ENCODE assay signal across 12 mouse cellular contexts in the genomic region with DNA sequence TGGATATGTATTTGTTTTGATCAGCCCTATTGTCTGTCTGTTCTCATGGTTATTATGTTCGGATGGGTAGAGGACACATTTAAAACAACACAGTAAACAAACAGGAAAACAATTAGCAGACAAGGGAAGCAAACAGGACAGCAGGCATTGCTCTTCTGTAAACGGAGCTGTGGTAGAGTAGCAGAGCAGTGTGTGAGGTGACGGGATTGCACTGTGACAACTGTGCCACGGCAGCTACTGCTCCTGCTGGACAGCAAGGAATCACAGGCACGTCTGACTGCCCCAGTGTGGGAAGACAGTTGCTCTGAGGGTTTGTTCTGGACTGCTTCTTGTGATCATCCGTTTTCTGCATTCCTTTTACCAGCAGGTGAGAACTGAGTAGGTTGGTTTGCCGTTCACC.
A peak's percentile ranks its signal among the peaks of the same experiment; 100 is the strongest.
DNase-seq lines count a peak whose midpoint lies in the region; ATAC-seq lines count a peak whose summit lies in the region.
"Had no signal": no experiment of that assay in that cellular context is flagged by ENCODE, and none has a peak within 500 bp of the region (broad histone marks: within the 10 kb centered on the region; RNA-seq: fewer than 3 reads in every experiment).

No protein-coding gene starts in this region.

- H3K36me3 ChIP-seq in forebrain, embryonic 16.5 days (ENCODE audit: control insufficient read depth, insufficient read depth), result no peaks in the 10 kb centered on the region
- no peaks in the 10 kb centered on the region for H3K36me3 ChIP-seq in forebrain, embryonic 11.5 days (ENCODE audit: control insufficient read depth, insufficient read depth, low read length)
- H3K36me3 ChIP-seq in kidney, embryonic 15.5 days, result no peaks in the 10 kb centered on the region
- H3K36me3 ChIP-seq in midbrain, embryonic 13.5 days, result no peaks in the 10 kb centered on the region
- no peaks in the 10 kb centered on the region for H3K36me3 ChIP-seq in midbrain, embryonic 16.5 days (ENCODE audit: control insufficient read depth, insufficient read depth, low read length)
- no peaks in the 10 kb centered on the region for H3K36me3 ChIP-seq in neural tube, embryonic 14.5 days (ENCODE audit: control insufficient read depth, insufficient read depth, low read length)
- H3K36me3 ChIP-seq: embryonic facial prominence, embryonic 12.5 days; heart, embryonic 12.5 days; limb, embryonic 15.5 days; midbrain, embryonic 12.5 days had no signal

- no peaks in the 10 kb centered on the region for H3K27me3 ChIP-seq in forebrain, embryonic 16.5 days (replicated peaks; ENCODE audit: control insufficient read depth, insufficient read depth, low read length)
- H3K27me3 ChIP-seq in forebrain, embryonic 11.5 days (ENCODE audit: control insufficient read depth, insufficient read depth, low read length), result no peaks in the 10 kb centered on the region
- H3K27me3 ChIP-seq in kidney, embryonic 15.5 days, result no peaks in the 10 kb centered on the region
- H3K27me3 ChIP-seq in midbrain, embryonic 13.5 days, result no peaks in the 10 kb centered on the region
- no peaks in the 10 kb centered on the region for H3K27me3 ChIP-seq in midbrain, embryonic 16.5 days (ENCODE audit: control insufficient read depth, insufficient read depth, low read depth, low read length)
- no peaks in the 10 kb centered on the region for H3K27me3 ChIP-seq in neural tube, embryonic 14.5 days (ENCODE audit: control insufficient read depth, insufficient read depth, low read length)
- H3K27me3 ChIP-seq: embryonic facial prominence, embryonic 12.5 days; heart, embryonic 12.5 days; limb, embryonic 15.5 days had no signal

- no peak for DNase-seq in forebrain, embryonic 11.5 days (ENCODE audit: low spot score)
- no peak for DNase-seq in kidney, postnatal 14 days
- DNase-seq: right cerebral cortex, postnatal 25 days had no signal

- H3K4me3 ChIP-seq in forebrain, embryonic 16.5 days (replicated peaks; ENCODE audit: low read length), result no peak overlapping the region
- no peak overlapping the region for H3K4me3 ChIP-seq in forebrain, embryonic 11.5 days (ENCODE audit: low read depth, low read length)
- H3K4me3 ChIP-seq in kidney, embryonic 15.5 days (replicated peaks), result no peak overlapping the region
- no peak overlapping the region for H3K4me3 ChIP-seq in midbrain, embryonic 13.5 days (replicated peaks)
- H3K4me3 ChIP-seq in midbrain, embryonic 16.5 days (ENCODE audit: low read depth, low read length), result no peak overlapping the region
- no peak overlapping the region for H3K4me3 ChIP-seq in neural tube, embryonic 14.5 days (ENCODE audit: low read depth, low read length)
- H3K4me3 ChIP-seq: embryonic facial prominence, embryonic 12.5 days; heart, embryonic 12.5 days; limb, embryonic 15.5 days; midbrain, embryonic 12.5 days had no signal

- ATAC-seq in forebrain, embryonic 16.5 days, result peak; percentile 53; the same call in 1 of the 2 replicates
- ATAC-seq in forebrain, embryonic 11.5 days (replicated peaks; ENCODE audit: low FRiP score), result no peak
- no peak for ATAC-seq in kidney, embryonic 15.5 days (replicated peaks; ENCODE audit: low FRiP score)
- ATAC-seq in midbrain, embryonic 13.5 days, result 0 out of 2 replicates have a peak, but pooled peaks have one; percentile 45
- no peak for ATAC-seq in midbrain, embryonic 16.5 days
- ATAC-seq in neural tube, embryonic 14.5 days (ENCODE audit: low read depth), result no peak

- 40% methylated on average over 7 of the region's 7 CpGs for WGBS in forebrain, embryonic 16.5 days
- WGBS in forebrain, embryonic 11.5 days, result 64% methylated on average over 7 of the region's 7 CpGs
- WGBS in kidney, embryonic 15.5 days, result 59% methylated on average over 7 of the region's 7 CpGs
- 56% methylated on average over 7 of the region's 7 CpGs for WGBS in midbrain, embryonic 13.5 days
- 45% methylated on average over 7 of the region's 7 CpGs for WGBS in midbrain, embryonic 16.5 days
- WGBS in neural tube, embryonic 14.5 days, result 43% methylated on average over 7 of the region's 7 CpGs

- peaks cover 22% of the 10 kb centered on the region for H3K4me1 ChIP-seq in forebrain, embryonic 16.5 days (replicated peaks; ENCODE audit: control insufficient read depth, insufficient read depth, low read length)
- 0 out of 2 replicates have a peak, but pooled peaks cover 2% of the 10 kb centered on the region for H3K4me1 ChIP-seq in forebrain, embryonic 11.5 days (replicated peaks; ENCODE audit: control insufficient read depth, insufficient read depth, low read length)
- peaks cover 34% of the 10 kb centered on the region for H3K4me1 ChIP-seq in kidney, embryonic 15.5 days
- H3K4me1 ChIP-seq in midbrain, embryonic 13.5 days (replicated peaks), result peaks cover 48% of the 10 kb centered on the region
- H3K4me1 ChIP-seq in midbrain, embryonic 16.5 days (ENCODE audit: control insufficient read depth, insufficient read depth, low read length), result peaks cover 17% of the 10 kb centered on the region
- peaks cover 13% of the 10 kb centered on the region; the same call in 1 of the 2 replicates for H3K4me1 ChIP-seq in neural tube, embryonic 14.5 days (ENCODE audit: control insufficient read depth, insufficient read depth, low read length)

- H3K9me3 ChIP-seq in forebrain, embryonic 16.5 days (ENCODE audit: control insufficient read depth, low read length), result no peaks in the 10 kb centered on the region
- no peaks in the 10 kb centered on the region for H3K9me3 ChIP-seq in forebrain, embryonic 11.5 days (ENCODE audit: control insufficient read depth, low read length)
- H3K9me3 ChIP-seq in kidney, embryonic 15.5 days (replicated peaks), result no peaks in the 10 kb centered on the region
- no peaks in the 10 kb centered on the region for H3K9me3 ChIP-seq in midbrain, embryonic 13.5 days
- no peaks in the 10 kb centered on the region for H3K9me3 ChIP-seq in midbrain, embryonic 16.5 days (replicated peaks; ENCODE audit: control insufficient read depth, low read length, poor library complexity, severe bottlenecking)
- H3K9me3 ChIP-seq in neural tube, embryonic 14.5 days (ENCODE audit: control insufficient read depth, low read length), result no peaks in the 10 kb centered on the region
- H3K9me3 ChIP-seq: embryonic facial prominence, embryonic 12.5 days; heart, embryonic 12.5 days; limb, embryonic 15.5 days; midbrain, embryonic 12.5 days had no signal

- H3K4me2 ChIP-seq in forebrain, embryonic 16.5 days (ENCODE audit: low read length), result no peak overlapping the region
- no peak overlapping the region for H3K4me2 ChIP-seq in forebrain, embryonic 11.5 days (ENCODE audit: low read depth, low read length, severe bottlenecking)
- H3K4me2 ChIP-seq in kidney, embryonic 15.5 days, result no peak overlapping the region
- no peak overlapping the region for H3K4me2 ChIP-seq in midbrain, embryonic 13.5 days (replicated peaks)
- H3K4me2 ChIP-seq in midbrain, embryonic 16.5 days (ENCODE audit: low read length), result no peak overlapping the region
- no peak overlapping the region for H3K4me2 ChIP-seq in neural tube, embryonic 14.5 days (ENCODE audit: low read depth, low read length)
- H3K4me2 ChIP-seq: embryonic facial prominence, embryonic 12.5 days; heart, embryonic 12.5 days; limb, embryonic 15.5 days; midbrain, embryonic 12.5 days had no signal

- no peak overlapping the region for H3K9ac ChIP-seq in forebrain, embryonic 16.5 days (replicated peaks; ENCODE audit: low read depth, low read length)
- H3K9ac ChIP-seq in forebrain, embryonic 11.5 days (ENCODE audit: low read length), result no peak overlapping the region
- no peak overlapping the region for H3K9ac ChIP-seq in kidney, embryonic 15.5 days
- no peak overlapping the region for H3K9ac ChIP-seq in midbrain, embryonic 13.5 days (replicated peaks)
- H3K9ac ChIP-seq in midbrain, embryonic 16.5 days (ENCODE audit: low read depth, low read length), result no peak overlapping the region
- H3K9ac ChIP-seq in neural tube, embryonic 14.5 days (replicated peaks; ENCODE audit: low read depth, low read length), result no peak overlapping the region
- H3K9ac ChIP-seq: embryonic facial prominence, embryonic 12.5 days; heart, embryonic 12.5 days; limb, embryonic 15.5 days; midbrain, embryonic 12.5 days had no signal

- H3K27ac ChIP-seq in forebrain, embryonic 16.5 days (ENCODE audit: low read length), result no peak overlapping the region
- H3K27ac ChIP-seq in forebrain, embryonic 11.5 days (ENCODE audit: low read depth, low read length), result no peak overlapping the region
- peak overlapping the region; percentile 46; the same call in 1 of the 2 replicates for H3K27ac ChIP-seq in kidney, embryonic 15.5 days
- no peak overlapping the region for H3K27ac ChIP-seq in midbrain, embryonic 13.5 days
- no peak overlapping the region for H3K27ac ChIP-seq in midbrain, embryonic 16.5 days (ENCODE audit: low read length)
- peak overlapping the region; percentile 24; the same call in 1 of the 2 replicates for H3K27ac ChIP-seq in neural tube, embryonic 14.5 days (ENCODE audit: low read depth, low read length)
- H3K27ac ChIP-seq: embryonic facial prominence, embryonic 12.5 days had no signal

Comparison
In these comparisons a context has a peak if more than half of its experiments do, and no peak if none do; other contexts are left out.
1. ATAC-seq: peak in forebrain, embryonic 16.5 days (single experiment) and midbrain, embryonic 13.5 days (single experiment); none in forebrain, embryonic 11.5 days (single experiment), kidney, embryonic 15.5 days (single experiment), midbrain, embryonic 16.5 days (single experiment) and neural tube, embryonic 14.5 days (single experiment).
2. H3K27ac ChIP-seq: peak in kidney, embryonic 15.5 days (single experiment) and neural tube, embryonic 14.5 days (single experiment); none in forebrain, embryonic 16.5 days (single experiment), forebrain, embryonic 11.5 days (single experiment), midbrain, embryonic 13.5 days (single experiment) and midbrain, embryonic 16.5 days (single experiment).